Mouse (Mus musculus): Measurements from ENCODE around the gene Timm17a. TPM values are rescaled to one million over a fixed set of nuclear protein-coding genes. Genes with fewer than 3 reads are reported as not detected.

The Timm17a gene
- polyA plus RNA-seq (2012; ENCODE audit: low replicate concordance): 1.4 and 2.3 TPM in 2 replicates

GRCm38 (mm10) chr1:135313284-135314031 is at the start of gene Timm17a:
Gene Timm17a (minus strand): TSS chr1:135313778.

DNA sequence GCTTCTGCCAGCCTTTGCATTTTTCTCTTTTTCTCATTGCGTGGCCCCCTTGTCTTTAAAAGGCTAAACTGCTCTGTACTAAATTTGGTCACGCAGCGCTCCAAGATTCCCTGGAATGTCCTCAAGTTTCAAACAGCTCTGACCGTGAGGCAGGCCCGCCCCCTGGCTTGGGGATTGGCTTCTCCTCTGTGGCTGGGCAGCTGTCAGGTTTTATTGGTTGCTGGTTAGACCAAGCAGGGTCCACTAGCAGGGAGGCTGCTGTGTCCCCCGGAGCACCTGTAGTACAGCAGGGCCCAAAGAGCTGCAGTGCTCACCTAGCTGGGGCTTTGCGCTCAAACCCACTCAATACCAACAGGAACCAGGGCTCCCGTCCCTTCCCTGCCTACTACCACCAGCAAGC is 11.0 kb upstream of the Timm17a start, which contains the start of gene Lmod1:
Lmod1 (plus strand) TSS at position 237 of the 400 bp plus-strand sequence.

DNA sequence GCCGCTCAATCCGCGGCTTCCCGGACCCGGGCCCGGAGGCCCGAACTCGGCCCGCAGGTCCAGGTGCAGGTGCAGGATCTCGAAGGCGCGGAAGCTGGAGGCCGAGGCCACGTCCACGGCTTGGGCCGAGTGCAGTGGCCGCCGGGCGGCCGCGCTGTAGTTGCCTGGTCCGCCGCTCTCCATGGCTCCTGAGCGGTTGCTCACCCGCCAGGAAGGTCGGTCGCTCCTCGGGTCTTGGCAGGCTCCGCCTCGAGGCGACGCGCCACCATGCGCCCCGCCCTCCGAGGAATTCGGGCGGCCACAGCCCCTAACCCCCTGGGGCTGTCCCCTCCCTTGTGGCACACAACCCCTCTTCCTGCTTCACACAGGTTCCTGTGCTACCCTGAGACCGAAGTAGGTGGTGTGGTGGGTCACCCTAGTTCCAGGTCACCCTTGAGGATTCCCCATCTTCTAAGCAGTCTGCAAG is 29.7 kb downstream of the Timm17a start, which contains the start of gene Rnpep:
Rnpep (minus strand) TSS at position 259 of the 466 bp plus-strand sequence.

GRCm38 (mm10) chr1:135258380-135259127 is 55.0 kb downstream of the Timm17a start, which contains the start of gene Elf3:
Gene Elf3 (minus strand): TSS chr1:135258568.

Other genes starting within 250 kb of the Timm17a start
- 0.04 TPM in 1 of 2 replicates, not detected in the other for gene Lgr6, start 208.5 kb downstream of the Timm17a start, polyA plus RNA-seq (2012; ENCODE audit: low replicate concordance)
- 63.6 and 82.9 TPM in 2 replicates for gene Ptpn7, start 181.1 kb downstream of the Timm17a start, polyA plus RNA-seq (2012; ENCODE audit: low replicate concordance)
- gene Arl8a, start 167.0 kb downstream of the Timm17a start, polyA plus RNA-seq (2012; ENCODE audit: low replicate concordance): 116 and 131 TPM in 2 replicates
- not detected in 2 replicates for gene Gpr37l1, start 146.1 kb downstream of the Timm17a start, polyA plus RNA-seq (2012; ENCODE audit: low replicate concordance)
- gene Elf3, start 55.2 kb downstream of the Timm17a start, polyA plus RNA-seq (2012; ENCODE audit: low replicate concordance): 0.06 TPM in 1 of 2 replicates, not detected in the other
- gene Rnpep, start 29.7 kb downstream of the Timm17a start, polyA plus RNA-seq (2012; ENCODE audit: low replicate concordance): 36.5 and 52.8 TPM in 2 replicates
- gene Lmod1, start 11.0 kb upstream of the Timm17a start, polyA plus RNA-seq (2012; ENCODE audit: low replicate concordance): not detected in 2 replicates
- gene Shisa4, start 61.5 kb upstream of the Timm17a start, polyA plus RNA-seq (2012; ENCODE audit: low replicate concordance): 0.47 and 0.56 TPM in 2 replicates
- 10.3 and 12.4 TPM in 2 replicates for gene Ipo9, start 116.7 kb upstream of the Timm17a start, polyA plus RNA-seq (2012; ENCODE audit: low replicate concordance)

Measured in hematopoietic multipotent progenitor cell, adult 10-12 weeks (in vitro differentiated cells).